Mouse (Mus musculus) embryonic facial prominence, embryonic 15.5 days (tissue): Measurements from ENCODE around the gene Plpp7. TPM values are rescaled to one million over a fixed set of nuclear protein-coding genes. Genes with fewer than 3 reads are reported as not detected.

ENCODE experiments used
- ATAC-seq: fragments of 200-750 bp; cut with Nextera tagmentation; 2 replicates; pipeline ENCODE4 v1.8.0; 2017; ENCODE audit warnings: low read depth, moderate TSS enrichment; ENCODE audit not compliant: insufficient number of reproducible peaks, low FRiP score, low TSS enrichment
- H3K27ac ChIP-seq: fragments of 300-500 bp; sonication (generic); replicated peaks from 2 replicates; pipeline ENCODE4 v1.5.1; 2015; ENCODE audit warnings: mild to moderate bottlenecking, inconsistent platforms
- H3K27me3 ChIP-seq: fragments of 300-500 bp; sonication (generic); 2 replicates; pipeline ENCODE4 v1.6.1; 2015; ENCODE audit warnings: inconsistent platforms
- H3K36me3 ChIP-seq: fragments of 300-500 bp; sonication (generic); 2 replicates; pipeline ENCODE4 v1.6.1; 2015; ENCODE audit warnings: mild to moderate bottlenecking, inconsistent platforms
- H3K4me1 ChIP-seq: fragments of 300-500 bp; sonication (generic); 2 replicates; pipeline ENCODE4 v1.6.1; 2015; ENCODE audit warnings: inconsistent platforms
- H3K4me2 ChIP-seq: fragments of 300-500 bp; sonication (generic); replicated peaks from 2 replicates; pipeline ENCODE4 v1.6.1; 2015; ENCODE audit warnings: mild to moderate bottlenecking, inconsistent platforms
- H3K4me3 ChIP-seq: fragments of 300-500 bp; sonication (generic); replicated peaks from 2 replicates; pipeline ENCODE4 v1.5.1; 2015; ENCODE audit warnings: mild to moderate bottlenecking, inconsistent platforms
- H3K9ac ChIP-seq: fragments of 300-500 bp; sonication (generic); 2 replicates; pipeline ENCODE4 v1.6.1; 2015; ENCODE audit warnings: inconsistent platforms
- H3K9me3 ChIP-seq: fragments of 300-500 bp; sonication (generic); replicated peaks from 2 replicates; pipeline ENCODE4 v1.6.1; 2016; ENCODE audit warnings: inconsistent platforms
- WGBS: fragments of 180-500 bp; shearing (Covaris S2); methylation state at CpG from one replicate; pipeline ENCODE4 v1.1.7; 2015; 5-methylcytosine and 5-hydroxymethylcytosine counted together
- polyA plus RNA-seq: library from polyadenylated mRNA; unstranded; fragments of >200 nt; fragmentation: Nextera tagmentation; extraction: Ambion mirVana; gene quantifications from 2 replicates; pipeline ENCODE4 v1.2.1, GENCODE M21; 2015

Gene Plpp7
- polyA plus RNA-seq, 1 experiment from 2014 or later, result 9.4 TPM

DNA sequence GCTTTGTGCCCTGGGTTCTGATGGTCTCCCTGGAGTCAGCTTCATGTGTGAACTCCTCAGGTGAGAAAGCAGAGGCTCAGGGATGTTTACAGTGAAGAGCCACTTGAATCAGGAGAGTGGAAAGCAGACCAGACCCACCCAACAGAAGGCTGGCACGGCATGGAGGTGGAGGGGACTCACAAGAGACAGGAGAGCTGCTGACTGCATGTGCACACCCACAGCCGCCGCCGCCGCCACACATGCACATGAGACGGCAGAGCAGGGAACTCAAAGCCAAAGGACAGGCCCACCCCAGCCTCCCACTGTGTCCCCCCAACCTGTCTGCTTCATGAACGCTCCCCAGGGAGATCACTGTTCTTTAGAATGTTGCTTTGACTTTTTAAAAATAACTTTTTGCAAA is 8.8 kb downstream of the Plpp7 start:
- H3K9ac ChIP-seq, result no peak overlapping the region
- ATAC-seq, result no peak
- 0 out of 2 replicates have a peak, but pooled peaks cover 7% of the 10 kb centered on the region for H3K4me1 ChIP-seq
- H3K9me3 ChIP-seq, result no peaks in the 10 kb centered on the region
- H3K27me3 ChIP-seq, result no peaks in the 10 kb centered on the region
- no peak overlapping the region for H3K27ac ChIP-seq
- H3K36me3 ChIP-seq, result no peaks in the 10 kb centered on the region
- WGBS, result 78% methylated on average over 7 of the region's 7 CpGs
- no peak overlapping the region for H3K4me2 ChIP-seq
- H3K4me3 ChIP-seq, result no peak overlapping the region

- 78% methylated on average over 16 of the region's 16 CpGs for WGBS
- Histone ChIP-seq H3K9me3 (no peaks in the 10 kb centered on the region), H3K9ac (no peak overlapping the region)
Observed at GRCm38 (mm10) chr2:32105117-32105913, 10.0 kb downstream of the Plpp7 start.

GRCm38 (mm10) chr2:32105930-32106329 is 10.6 kb downstream of the Plpp7 start:
- no peaks in the 10 kb centered on the region for H3K27me3 ChIP-seq
- 0 out of 2 replicates have a peak, but pooled peaks cover 7% of the 10 kb centered on the region for H3K4me1 ChIP-seq
- no peak overlapping the region for H3K9ac ChIP-seq
- WGBS, result 79% methylated on average over 7 of the region's 7 CpGs
- ATAC-seq, result no peak
- H3K36me3 ChIP-seq, result no peaks in the 10 kb centered on the region
- H3K4me2 ChIP-seq, result no peak overlapping the region
- no peak overlapping the region for H3K4me3 ChIP-seq
- H3K27ac ChIP-seq, result no peak overlapping the region
- no peaks in the 10 kb centered on the region for H3K9me3 ChIP-seq

More at GRCm38 (mm10) chr2:32105117-32105913, 10.0 kb downstream of the Plpp7 start:
- Histone ChIP-seq H3K4me3 (no peak overlapping the region), H3K27me3 (no peaks in the 10 kb centered on the region), H3K36me3 (no peaks in the 10 kb centered on the region), H3K4me1 (0 out of 2 replicates have a peak, but pooled peaks cover 7% of the 10 kb centered on the region), H3K4me2 (no peak overlapping the region), H3K27ac (no peak overlapping the region)
- no peak for ATAC-seq

DNA sequence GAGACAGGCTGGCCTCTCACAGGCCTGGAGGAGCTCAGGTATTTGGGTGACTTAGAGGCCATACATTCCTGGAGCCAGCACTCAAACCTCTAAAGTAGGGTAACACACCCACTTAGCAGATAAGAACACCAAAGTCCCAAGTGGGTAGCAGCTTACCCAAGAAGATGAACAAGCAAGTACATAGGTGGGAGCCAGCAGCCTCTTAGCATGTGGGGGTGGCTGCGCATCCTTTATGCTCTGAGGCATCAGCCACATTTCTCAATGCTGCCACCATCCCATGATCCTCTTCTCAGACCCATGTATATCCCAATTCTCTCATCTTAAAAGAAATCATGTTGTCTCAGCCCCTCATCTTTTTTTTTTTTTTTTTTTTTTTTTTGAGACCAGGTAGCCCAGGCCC is 15.9 kb downstream of the Plpp7 start:
- no peaks in the 10 kb centered on the region for H3K4me1 ChIP-seq
- WGBS, result 95% methylated on average over 1 of the region's 1 CpGs
- H3K36me3 ChIP-seq, result no peaks in the 10 kb centered on the region
- no peaks in the 10 kb centered on the region for H3K27me3 ChIP-seq
- no peak overlapping the region for H3K27ac ChIP-seq
- H3K4me3 ChIP-seq, result no peak overlapping the region
- no peak overlapping the region for H3K9ac ChIP-seq
- H3K9me3 ChIP-seq, result no peaks in the 10 kb centered on the region
- H3K4me2 ChIP-seq, result no peak overlapping the region
- ATAC-seq, result no peak

GRCm38 (mm10) chr2:32112548-32112947 is 17.2 kb downstream of the Plpp7 start:
- Histone ChIP-seq H3K27me3 (no peaks in the 10 kb centered on the region), H3K9me3 (no peaks in the 10 kb centered on the region), H3K36me3 (no peaks in the 10 kb centered on the region), H3K4me2 (no peak overlapping the region), H3K27ac (no peak overlapping the region), H3K4me3 (no peak overlapping the region), H3K4me1 (no peaks in the 10 kb centered on the region), H3K9ac (no peak overlapping the region)
- 70% methylated on average over 2 of the region's 2 CpGs for WGBS
- ATAC-seq, result no peak

DNA sequence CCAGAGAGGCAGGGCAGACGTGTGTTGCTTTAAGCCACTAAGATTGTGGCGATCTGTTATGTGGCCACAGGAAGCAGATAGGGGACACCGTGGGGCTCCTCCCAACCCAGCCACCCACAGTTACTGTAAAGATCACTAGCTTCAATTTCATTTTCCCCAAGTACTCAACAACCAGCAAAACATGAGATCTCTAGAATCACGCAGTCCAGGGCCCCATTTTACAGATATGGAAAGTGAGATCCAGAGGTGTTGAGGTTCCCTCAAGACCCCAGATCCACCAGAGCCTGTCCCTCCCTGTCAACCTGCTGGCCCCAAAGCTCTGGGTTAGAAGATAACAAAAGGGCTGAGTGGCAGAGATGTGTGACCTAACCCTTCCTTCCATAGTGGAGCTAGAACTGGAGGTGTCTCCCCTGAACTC is 20.5 kb downstream of the Plpp7 start:
- Histone ChIP-seq H3K27me3 (no peaks in the 10 kb centered on the region), H3K27ac (no peak overlapping the region), H3K36me3 (no peaks in the 10 kb centered on the region), H3K9ac (no peak overlapping the region), H3K9me3 (no peaks in the 10 kb centered on the region), H3K4me1 (no peaks in the 10 kb centered on the region), H3K4me2 (no peak overlapping the region), H3K4me3 (no peak overlapping the region)
- no peak for ATAC-seq
- WGBS, result 86% methylated on average over 4 of the region's 4 CpGs

GRCm38 (mm10) chr2:32119802-32120750 is 24.7 kb downstream of the Plpp7 start:
- no peak for ATAC-seq
- no peak overlapping the region for H3K4me3 ChIP-seq
- no peaks in the 10 kb centered on the region for H3K4me1 ChIP-seq
- no peaks in the 10 kb centered on the region for H3K9me3 ChIP-seq
- WGBS, result 84% methylated on average over 20 of the region's 20 CpGs
- H3K36me3 ChIP-seq, result no peaks in the 10 kb centered on the region
- H3K4me2 ChIP-seq, result no peak overlapping the region
- H3K27me3 ChIP-seq, result no peaks in the 10 kb centered on the region
- H3K27ac ChIP-seq, result no peak overlapping the region; the same call in 1 of the 2 replicates
- H3K9ac ChIP-seq, result no peak overlapping the region

GRCm38 (mm10) chr2:32121150-32121549 is 25.8 kb downstream of the Plpp7 start:
- Histone ChIP-seq H3K4me2 (no peak overlapping the region), H3K27ac (no peak overlapping the region), H3K27me3 (no peaks in the 10 kb centered on the region), H3K9me3 (no peaks in the 10 kb centered on the region), H3K4me3 (no peak overlapping the region), H3K4me1 (no peaks in the 10 kb centered on the region), H3K36me3 (no peaks in the 10 kb centered on the region), H3K9ac (no peak overlapping the region)
- WGBS, result 39% methylated on average over 5 of the region's 5 CpGs
- no peak for ATAC-seq

DNA sequence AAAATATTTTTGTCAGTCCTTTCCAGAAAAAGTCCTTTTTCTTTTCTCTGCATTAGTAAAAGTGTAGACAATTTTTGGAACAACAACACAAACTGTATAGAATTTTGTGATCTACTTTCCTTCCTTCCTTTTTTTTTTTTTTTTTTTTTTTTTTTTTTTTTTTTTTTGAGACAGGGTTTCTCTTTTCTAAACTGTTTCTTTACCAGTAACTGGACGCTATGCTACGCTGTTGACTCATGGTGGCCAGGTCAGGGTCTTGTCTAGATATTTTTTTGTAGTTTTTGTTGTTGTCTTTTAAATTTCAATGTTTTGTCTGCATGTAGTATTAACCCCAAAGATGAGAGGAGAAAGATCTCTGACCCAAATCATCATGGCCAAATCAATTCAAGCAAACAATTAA is 26.5 kb downstream of the Plpp7 start:
- ATAC-seq, result no peak
- Histone ChIP-seq H3K9ac (no peak overlapping the region), H3K27me3 (no peaks in the 10 kb centered on the region), H3K9me3 (no peaks in the 10 kb centered on the region), H3K27ac (no peak overlapping the region), H3K36me3 (no peaks in the 10 kb centered on the region), H3K4me2 (no peak overlapping the region), H3K4me3 (no peak overlapping the region), H3K4me1 (no peaks in the 10 kb centered on the region)
- 71% methylated on average over 2 of the region's 2 CpGs for WGBS

GRCm38 (mm10) chr2:32127653-32128535 is 32.6 kb downstream of the Plpp7 start:
- 32% methylated on average over 16 of the region's 16 CpGs for WGBS
- Histone ChIP-seq H3K9me3 (no peaks in the 10 kb centered on the region), H3K4me1 (0 out of 2 replicates have a peak, but pooled peaks cover 4% of the 10 kb centered on the region), H3K27ac (no peak overlapping the region), H3K9ac (no peak overlapping the region), H3K4me3 (no peak overlapping the region), H3K36me3 (no peaks in the 10 kb centered on the region), H3K27me3 (no peaks in the 10 kb centered on the region), H3K4me2 (no peak overlapping the region)
- ATAC-seq, result no peak

GRCm38 (mm10) chr2:32128536-32128841 is 33.2 kb downstream of the Plpp7 start:
- no peak for ATAC-seq
- Histone ChIP-seq H3K4me3 (no peak overlapping the region), H3K4me1 (0 out of 2 replicates have a peak, but pooled peaks cover 4% of the 10 kb centered on the region), H3K27me3 (no peaks in the 10 kb centered on the region), H3K9me3 (no peaks in the 10 kb centered on the region), H3K36me3 (no peaks in the 10 kb centered on the region), H3K27ac (no peak overlapping the region), H3K9ac (no peak overlapping the region), H3K4me2 (no peak overlapping the region)
- WGBS, result 83% methylated on average over 5 of the region's 5 CpGs
